ENCODE assay signal across 26 mouse cellular contexts in the genomic region with DNA sequence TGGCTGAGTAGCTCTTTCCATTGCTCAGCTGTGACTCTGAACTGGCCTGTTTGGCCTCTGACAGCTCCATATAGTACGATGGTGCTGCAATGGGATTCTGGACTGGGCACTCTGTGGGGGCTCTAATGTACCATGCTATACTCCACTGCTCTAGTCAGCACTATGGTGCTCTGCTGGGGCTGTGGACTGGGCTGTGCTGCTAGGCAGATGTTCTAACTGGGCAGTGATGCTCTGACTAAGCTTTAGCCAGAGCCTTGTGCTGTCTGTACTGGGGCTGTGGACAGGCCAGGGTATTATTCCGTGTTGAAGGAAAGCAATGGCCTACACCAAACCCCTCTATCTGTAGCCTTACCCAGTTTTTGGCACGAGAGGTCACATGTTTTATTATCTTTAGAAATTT.
A peak's percentile ranks its signal among the peaks of the same experiment; 100 is the strongest.
DNase-seq lines count a peak whose midpoint lies in the region; ATAC-seq lines count a peak whose summit lies in the region.
"Had no signal": no experiment of that assay in that cellular context is flagged by ENCODE, and none has a peak within 500 bp of the region (broad histone marks: within the 10 kb centered on the region; RNA-seq: fewer than 3 reads in every experiment).

No protein-coding gene starts in this region.

- H3K9ac ChIP-seq in lung, embryonic 16.5 days (ENCODE audit: low read length): no peak overlapping the region
- no peak overlapping the region for H3K9ac ChIP-seq in limb, embryonic 13.5 days
- H3K9ac ChIP-seq: embryonic facial prominence, embryonic 13.5 days; forebrain, embryonic 12.5 days; forebrain, embryonic 15.5 days; hindbrain, embryonic 13.5 days; intestine, embryonic 15.5 days had no signal

- 79% methylated on average over 3 of the region's 3 CpGs for WGBS in lung, embryonic 16.5 days
- WGBS in limb, embryonic 13.5 days: 79% methylated on average over 3 of the region's 3 CpGs

- intact Hi-C loops in heart, postnatal 36 days (cut with DNase I): no loop called here

- H3K4me2 ChIP-seq in lung, embryonic 16.5 days (ENCODE audit: low read depth, low read length): no peak overlapping the region
- no peak overlapping the region for H3K4me2 ChIP-seq in limb, embryonic 13.5 days (replicated peaks)
- H3K4me2 ChIP-seq: embryonic facial prominence, embryonic 13.5 days; forebrain, embryonic 12.5 days; forebrain, embryonic 15.5 days; heart, embryonic 11.5 days; hindbrain, embryonic 13.5 days; intestine, embryonic 15.5 days had no signal

- H3K9me3 ChIP-seq in lung, embryonic 16.5 days (ENCODE audit: control insufficient read depth, low read length): no peaks in the 10 kb centered on the region
- no peaks in the 10 kb centered on the region for H3K9me3 ChIP-seq in limb, embryonic 13.5 days
- H3K9me3 ChIP-seq: embryonic facial prominence, embryonic 13.5 days; forebrain, embryonic 12.5 days; forebrain, embryonic 15.5 days; hindbrain, embryonic 13.5 days; intestine, embryonic 15.5 days had no signal

- 0 out of 2 replicates have a peak, but pooled peaks have one; percentile 23 for ATAC-seq in lung, embryonic 16.5 days (ENCODE audit: low read depth)
- no peak for ATAC-seq in limb, embryonic 13.5 days (ENCODE audit: low FRiP score, low read depth)
- ATAC-seq: forebrain, embryonic 15.5 days; hindbrain, embryonic 16.5 days; intestine, embryonic 15.5 days had no signal

- no peaks in the 10 kb centered on the region for H3K36me3 ChIP-seq in lung, embryonic 16.5 days (ENCODE audit: control insufficient read depth, insufficient read depth, low read length)
- H3K36me3 ChIP-seq in limb, embryonic 13.5 days: peaks cover 21% of the 10 kb centered on the region
- H3K36me3 ChIP-seq: embryonic facial prominence, embryonic 13.5 days; forebrain, embryonic 12.5 days; forebrain, embryonic 15.5 days; G1E; hindbrain, embryonic 10.5 days; hindbrain, embryonic 13.5 days; intestine, embryonic 15.5 days had no signal

- no peak overlapping the region for H3K4me3 ChIP-seq in lung, embryonic 16.5 days (ENCODE audit: low read length)
- H3K4me3 ChIP-seq in limb, embryonic 13.5 days: no peak overlapping the region
- H3K4me3 ChIP-seq: embryonic facial prominence, embryonic 13.5 days; erythroblast, embryonic 14.5 days; forebrain, embryonic 12.5 days; forebrain, embryonic 15.5 days; heart, adult 2 months; hindbrain, embryonic 10.5 days; hindbrain, embryonic 13.5 days; intestine, embryonic 15.5 days had no signal

- H3K4me1 ChIP-seq in lung, embryonic 16.5 days (replicated peaks; ENCODE audit: control insufficient read depth, insufficient read depth, low read length): peaks cover 6% of the 10 kb centered on the region; the same call in 1 of the 2 replicates
- peaks cover 53% of the 10 kb centered on the region for H3K4me1 ChIP-seq in limb, embryonic 13.5 days
- H3K4me1 ChIP-seq: forebrain, embryonic 12.5 days; hindbrain, embryonic 10.5 days; intestine, embryonic 15.5 days had no signal

- H3K27ac ChIP-seq in lung, embryonic 16.5 days (ENCODE audit: low read length): no peak overlapping the region
- peak overlapping the region; percentile 67 for H3K27ac ChIP-seq in limb, embryonic 13.5 days
- H3K27ac ChIP-seq: embryonic facial prominence, embryonic 13.5 days; forebrain, embryonic 12.5 days; forebrain, embryonic 15.5 days; heart, adult 2 months; hindbrain, embryonic 10.5 days; hindbrain, embryonic 13.5 days; intestine, embryonic 15.5 days had no signal

- DNase-seq in heart, adult 11 months: peak; percentile 93
- DNase-seq in heart, postnatal 36 days: no peak
- DNase-seq in lung, adult 18-20 months: no peak
- peak; percentile 12 for DNase-seq in brain, adult 2 months (ENCODE audit: low read depth, low spot score)
- no peak for DNase-seq in adrenal gland, postnatal 36 days
- DNase-seq: adrenal gland, adult 2 months; adrenal gland, postnatal 14 days; B cell, adult 2 months; cerebellum, adult 18-20 months; cerebellum, adult 9-11 months; cerebellum, postnatal 25 days; kidney, adult 18-20 months had no signal

- no peaks in the 10 kb centered on the region for H3K27me3 ChIP-seq in lung, embryonic 16.5 days (ENCODE audit: control insufficient read depth, insufficient read depth, low read depth, low read length)
- no peaks in the 10 kb centered on the region for H3K27me3 ChIP-seq in limb, embryonic 13.5 days
- H3K27me3 ChIP-seq: CH12.LX; forebrain, embryonic 12.5 days; forebrain, embryonic 15.5 days; hindbrain, embryonic 13.5 days; intestine, embryonic 15.5 days had no signal

Comparison
In these comparisons a context has a peak if more than half of its experiments do, and no peak if none do; other contexts are left out.
1. DNase-seq: peak in heart, adult 11 months (single experiment) and brain, adult 2 months (single experiment); none in heart, postnatal 36 days (0 of 2), lung, adult 18-20 months (0 of 2) and adrenal gland, postnatal 36 days (0 of 2).